Mouse (Mus musculus) forebrain, postnatal 0 days (tissue): ENCODE data around the gene Gm4836. TPM values are rescaled to one million over a fixed set of nuclear protein-coding genes. Genes with fewer than 3 reads are reported as not detected.
"Not testable (repeated sequence)": the region's sequence is repeated elsewhere in the genome, so short reads cannot be mapped to it uniquely, and the experiment has no call there.

Experiments used
- ATAC-seq: fragments of 200-750 bp; cut with Nextera tagmentation; 2 replicates; pipeline ENCODE4 v1.8.0; 2017; ENCODE audit warnings: mild to moderate bottlenecking, moderate library complexity
- DNase-seq: peaks from one replicate; pipeline ENCODE4 v3.0.0-alpha.2; 2015
- H3K27ac ChIP-seq: fragments of 300-500 bp; sonication (generic); 2 replicates; pipeline ENCODE4 v1.5.1; 2014; ENCODE audit warnings: low read depth, mild to moderate bottlenecking, antibody characterized with exemption, low read length, moderate library complexity, mixed read lengths
- H3K27me3 ChIP-seq: fragments of 300-500 bp; sonication (generic); 2 replicates; pipeline ENCODE4 v1.6.1; 2014; ENCODE audit warnings: mild to moderate bottlenecking, low read length, mixed read lengths; ENCODE audit not compliant: insufficient read depth
- H3K36me3 ChIP-seq: fragments of 300-500 bp; sonication (generic); 2 replicates; pipeline ENCODE4 v1.6.1; 2014; ENCODE audit warnings: mild to moderate bottlenecking, moderate library complexity; ENCODE audit not compliant: insufficient read depth
- H3K4me1 ChIP-seq: fragments of 300-500 bp; sonication (generic); 2 replicates; pipeline ENCODE4 v1.6.1; 2014; ENCODE audit warnings: antibody characterized with exemption; ENCODE audit not compliant: insufficient read depth
- H3K4me2 ChIP-seq: fragments of 300-500 bp; sonication (generic); 2 replicates; pipeline ENCODE4 v1.6.1; 2014; ENCODE audit warnings: low read depth, mild to moderate bottlenecking, moderate library complexity
- H3K4me3 ChIP-seq: fragments of 300-500 bp; sonication (generic); 2 replicates; pipeline ENCODE4 v1.5.1; 2014; ENCODE audit warnings: low read depth, low read length, mixed read lengths
- H3K9ac ChIP-seq: fragments of 300-500 bp; sonication (generic); 2 replicates; pipeline ENCODE4 v1.6.1; 2014; ENCODE audit warnings: mild to moderate bottlenecking
- H3K9me3 ChIP-seq: fragments of 300-500 bp; sonication (generic); 2 replicates; pipeline ENCODE4 v1.6.1; 2016; ENCODE audit warnings: low read length
- WGBS: fragments of 180-500 bp; shearing (Covaris S2); extraction: QIAGEN DNeasy Blood & Tissue Kit; methylation state at CpG from one replicate; pipeline ENCODE4 v1.1.7; 2014; 5-methylcytosine and 5-hydroxymethylcytosine counted together
- polyA plus RNA-seq: library from polyadenylated mRNA; unstranded; fragments of >200 nt; fragmentation: Nextera tagmentation; extraction: Ambion mirVana; gene quantifications from 2 replicates; pipeline ENCODE4 v1.2.1, GENCODE M21; 2015
- total RNA-seq: library from RNA; depleted of rRNA; stranded (reverse); fragments of >200 nt; gene quantifications from 2 replicates; pipeline ENCODE4 v1.2.3, GENCODE M21; 2014; rRNA removed

Gene Gm4836
- total RNA-seq (not detected in 2 replicates), polyA plus RNA-seq (not detected in 2 replicates)

DNA sequence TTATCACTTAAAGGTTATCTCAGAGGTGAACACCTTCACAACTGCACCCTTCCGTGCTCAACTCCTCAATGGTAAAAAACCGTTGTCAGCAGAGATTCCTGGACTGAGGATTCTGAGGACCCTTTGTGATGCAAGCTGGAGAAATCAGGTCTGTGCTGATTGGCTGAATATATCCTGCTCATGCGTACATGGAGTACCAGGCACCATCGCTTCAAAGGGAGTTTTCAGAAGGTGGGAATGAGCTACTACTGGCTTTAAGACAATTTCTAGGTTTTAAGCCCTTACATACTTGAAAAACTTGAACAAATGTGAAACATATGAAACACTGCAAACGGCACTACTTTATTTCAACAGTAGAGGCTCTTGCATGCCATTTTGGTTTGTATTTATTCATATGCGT, at the start of gene Gm4836:
Gm4836 (minus strand) TSS at position 101 of the 400 bp plus-strand sequence.
- not testable (repeated sequence) for H3K9me3 ChIP-seq, H3K9ac ChIP-seq, H3K36me3 ChIP-seq, H3K4me3 ChIP-seq, H3K4me1 ChIP-seq, DNase-seq, H3K27ac ChIP-seq, H3K27me3 ChIP-seq, H3K4me2 ChIP-seq, ATAC-seq
- WGBS: no CpG with 5 or more reads among the region's 6 CpGs
